Mouse (Mus musculus) midbrain, embryonic 16.5 days (tissue): ENCODE measurements at regions not wholly inside any gene's neighbourhood (a gene's known extent, or its start where the extent isn't known, plus 50 kb on each side); places are given as distances from the start of the nearest gene placed in this dataset.

Experiments used
- ATAC-seq: fragments of 200-750 bp; cut with Nextera tagmentation; 2 replicates; pipeline ENCODE4 v1.8.0; 2017; ENCODE audit warnings: moderate TSS enrichment
- H3K27ac ChIP-seq: fragments of 300-500 bp; sonication (generic); 2 replicates; pipeline ENCODE4 v1.5.1; 2014; ENCODE audit warnings: mild to moderate bottlenecking, low read length, mixed read lengths
- H3K27me3 ChIP-seq: fragments of 300-500 bp; sonication (generic); 2 replicates; pipeline ENCODE4 v1.6.1; 2014; ENCODE audit warnings: low read depth, low read length, mixed read lengths; ENCODE audit not compliant: control insufficient read depth, insufficient read depth
- H3K36me3 ChIP-seq: fragments of 300-500 bp; sonication (generic); 2 replicates; pipeline ENCODE4 v1.6.1; 2014; ENCODE audit warnings: mild to moderate bottlenecking, low read length, moderate library complexity, mixed read lengths; ENCODE audit not compliant: control insufficient read depth, insufficient read depth
- H3K4me1 ChIP-seq: fragments of 300-500 bp; sonication (generic); 2 replicates; pipeline ENCODE4 v1.6.1; 2014; ENCODE audit warnings: mild to moderate bottlenecking, low read length, mixed read lengths; ENCODE audit not compliant: control insufficient read depth, insufficient read depth
- H3K4me2 ChIP-seq: fragments of 300-500 bp; sonication (generic); 2 replicates; pipeline ENCODE4 v1.6.1; 2014; ENCODE audit warnings: mild to moderate bottlenecking, low read length, mixed read lengths
- H3K4me3 ChIP-seq: fragments of 300-500 bp; sonication (generic); 2 replicates; pipeline ENCODE4 v1.5.1; 2014; ENCODE audit warnings: low read depth, mild to moderate bottlenecking, low read length, moderate library complexity, mixed read lengths
- H3K9ac ChIP-seq: fragments of 300-500 bp; sonication (generic); 2 replicates; pipeline ENCODE4 v1.6.1; 2014; ENCODE audit warnings: low read depth, low read length, mixed read lengths
- H3K9me3 ChIP-seq: fragments of 300-500 bp; sonication (generic); replicated peaks from 2 replicates; pipeline ENCODE4 v1.6.1; 2014; ENCODE audit warnings: mild to moderate bottlenecking, low read length, mixed read lengths; ENCODE audit not compliant: control insufficient read depth, poor library complexity, severe bottlenecking
- WGBS: fragments of 180-500 bp; shearing (Covaris S2); extraction: QIAGEN DNeasy Blood & Tissue Kit; methylation state at CpG from one replicate; pipeline ENCODE4 v1.1.7; 2014; 5-methylcytosine and 5-hydroxymethylcytosine counted together

DNA sequence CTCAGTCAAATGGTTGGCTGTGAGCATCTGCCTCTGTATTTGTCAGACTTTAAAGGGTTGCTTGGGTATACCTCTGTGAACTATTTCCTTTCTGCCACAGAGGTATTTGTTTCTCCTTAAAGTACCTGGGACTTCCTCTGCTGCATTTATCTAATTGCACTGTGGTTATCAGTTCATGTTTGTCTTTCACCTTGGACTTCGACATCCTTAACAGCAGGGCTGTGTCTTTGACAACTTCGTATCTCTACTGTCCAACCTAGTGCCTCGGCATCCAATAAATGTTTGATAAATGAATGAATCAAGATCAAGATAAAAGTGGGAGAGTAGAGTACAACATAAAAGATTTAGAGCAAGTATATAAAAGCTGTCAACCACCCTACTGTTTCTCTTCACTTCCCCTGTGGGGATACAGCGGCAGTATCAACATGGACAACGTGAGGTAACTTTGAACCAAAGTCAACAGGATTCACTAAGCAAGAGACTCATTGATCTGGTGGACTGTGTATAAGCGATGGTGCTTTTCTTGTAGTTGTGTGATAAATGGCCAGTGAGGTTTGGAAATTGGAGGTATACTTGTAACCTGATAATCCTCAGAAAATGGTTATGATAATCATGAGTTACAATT, 199.9 kb upstream of the Cxxc4 start:
- Histone ChIP-seq H3K9ac (no peak overlapping the region), H3K4me1 (no peaks in the 10 kb centered on the region), H3K9me3 (no peaks in the 10 kb centered on the region), H3K4me3 (no peak overlapping the region), H3K4me2 (no peak overlapping the region), H3K27ac (no peak overlapping the region), H3K36me3 (no peaks in the 10 kb centered on the region), H3K27me3 (no peaks in the 10 kb centered on the region)
- ATAC-seq: no peak
- WGBS: 90% methylated on average over 6 of the region's 6 CpGs

- no peaks in the 10 kb centered on the region for H3K9me3 ChIP-seq
- H3K27ac ChIP-seq: no peak overlapping the region
- H3K4me3 ChIP-seq: no peak overlapping the region
- ATAC-seq: no peak
- no peak overlapping the region for H3K9ac ChIP-seq
- H3K27me3 ChIP-seq: no peaks in the 10 kb centered on the region
- no peaks in the 10 kb centered on the region for H3K36me3 ChIP-seq
- no peak overlapping the region for H3K4me2 ChIP-seq
- no peaks in the 10 kb centered on the region for H3K4me1 ChIP-seq
These were observed 185.6 kb upstream of the Cxxc4 start for GRCm38 (mm10) chr3:134050649-134051048.

DNA sequence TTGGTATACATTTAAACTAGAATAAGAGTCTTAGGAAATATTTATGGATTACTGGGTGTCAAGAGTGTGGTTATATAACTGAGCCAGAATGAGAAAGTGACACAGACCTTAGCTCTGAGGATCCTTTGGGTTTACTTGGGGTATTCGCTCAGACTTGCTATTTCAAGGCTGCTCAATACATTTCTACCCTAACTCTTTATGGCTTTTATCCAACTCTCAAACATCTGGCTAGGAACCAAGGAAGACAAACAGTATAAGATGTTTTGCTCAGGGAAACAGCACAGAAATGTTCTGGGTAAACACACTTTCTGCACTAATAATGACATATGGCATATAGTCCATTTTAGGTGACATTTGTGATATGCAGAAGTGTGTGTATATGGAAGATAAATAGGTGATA, 153.8 kb upstream of the Cxxc4 start:
- H3K27ac ChIP-seq: no peak overlapping the region
- WGBS: 91% methylated on average over 1 of the region's 1 CpGs
- no peaks in the 10 kb centered on the region for H3K4me1 ChIP-seq
- no peaks in the 10 kb centered on the region for H3K27me3 ChIP-seq
- no peak overlapping the region for H3K4me2 ChIP-seq
- no peak for ATAC-seq
- H3K4me3 ChIP-seq: no peak overlapping the region
- H3K9ac ChIP-seq: no peak overlapping the region
- no peaks in the 10 kb centered on the region for H3K9me3 ChIP-seq
- H3K36me3 ChIP-seq: no peaks in the 10 kb centered on the region

DNA sequence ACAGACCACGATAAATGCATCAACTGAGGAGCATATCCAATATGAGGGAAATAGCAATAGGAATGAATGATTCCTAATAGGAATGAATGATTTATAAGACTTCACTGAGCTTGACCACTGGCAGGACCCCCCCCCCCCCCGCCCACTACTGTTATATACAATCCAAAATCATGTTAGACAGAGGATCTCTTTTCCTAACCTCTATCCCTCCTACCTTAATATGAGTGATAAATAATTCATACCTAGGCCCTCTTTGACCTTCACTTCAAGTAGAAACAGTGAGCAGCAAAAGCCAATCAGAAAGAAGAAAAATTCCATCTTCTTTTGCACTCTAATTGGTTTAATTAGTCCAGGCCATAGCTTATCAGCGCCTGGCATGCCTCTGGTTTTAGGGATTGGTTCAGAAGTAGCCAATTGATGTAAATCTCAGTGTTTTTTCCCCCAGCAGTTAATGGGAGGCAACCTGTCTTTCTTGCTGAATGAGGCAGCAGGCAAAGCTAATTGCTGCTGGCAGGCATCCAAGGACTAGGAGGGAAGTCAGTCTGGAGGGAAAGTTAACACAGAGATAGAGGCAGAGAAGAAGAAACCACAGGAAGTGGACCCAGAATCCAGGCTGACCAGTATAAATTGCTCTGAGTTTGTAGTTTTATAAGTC, 136.7 kb upstream of the Cxxc4 start:
- Histone ChIP-seq H3K9me3 (no peaks in the 10 kb centered on the region), H3K27ac (no peak overlapping the region), H3K4me1 (peaks cover 6% of the 10 kb centered on the region), H3K27me3 (no peaks in the 10 kb centered on the region), H3K9ac (no peak overlapping the region), H3K4me3 (no peak overlapping the region), H3K36me3 (no peaks in the 10 kb centered on the region), H3K4me2 (no peak overlapping the region)
- ATAC-seq: peak; percentile 77
- 58% methylated on average over 3 of the region's 3 CpGs for WGBS

- 74% methylated on average over 3 of the region's 3 CpGs for WGBS
- no peaks in the 10 kb centered on the region for H3K9me3 ChIP-seq
- no peak for ATAC-seq
- H3K4me3 ChIP-seq: no peak overlapping the region
- H3K9ac ChIP-seq: no peak overlapping the region
- H3K27ac ChIP-seq: no peak overlapping the region
- no peaks in the 10 kb centered on the region for H3K27me3 ChIP-seq
- H3K4me1 ChIP-seq: peaks cover 6% of the 10 kb centered on the region
- H3K4me2 ChIP-seq: no peak overlapping the region
- no peaks in the 10 kb centered on the region for H3K36me3 ChIP-seq
These were observed 134.0 kb upstream of the Cxxc4 start for GRCm38 (mm10) chr3:134102151-134102738.

GRCm38 (mm10) chr3:134104625-134105024, 131.7 kb upstream of the Cxxc4 start:
- H3K9me3 ChIP-seq: no peaks in the 10 kb centered on the region
- peaks cover 5% of the 10 kb centered on the region for H3K4me1 ChIP-seq
- no peak overlapping the region for H3K4me3 ChIP-seq
- ATAC-seq: no peak
- H3K27ac ChIP-seq: no peak overlapping the region
- no peak overlapping the region for H3K4me2 ChIP-seq
- 86% methylated on average over 1 of the region's 1 CpGs for WGBS
- no peaks in the 10 kb centered on the region for H3K27me3 ChIP-seq
- no peaks in the 10 kb centered on the region for H3K36me3 ChIP-seq
- H3K9ac ChIP-seq: no peak overlapping the region

DNA sequence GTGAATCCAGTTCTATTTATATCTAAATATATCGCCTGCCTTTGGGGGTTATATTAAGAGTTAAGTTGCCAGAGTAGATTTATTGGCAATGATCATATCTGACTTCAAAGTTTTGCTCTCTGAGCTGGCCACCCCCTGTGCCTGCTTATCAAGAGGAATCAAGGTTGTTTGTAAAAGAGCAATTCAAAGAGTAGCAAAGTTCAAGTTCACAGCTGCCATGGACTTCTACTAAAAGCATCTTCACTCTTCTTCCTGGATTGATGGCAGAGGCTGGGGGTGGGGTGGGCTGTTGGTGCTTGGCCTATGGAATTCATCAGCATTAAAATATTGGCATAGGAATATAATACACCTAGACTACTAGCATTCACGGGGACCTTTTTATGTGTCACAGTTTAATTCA, 131.2 kb upstream of the Cxxc4 start:
- Histone ChIP-seq H3K4me3 (no peak overlapping the region), H3K4me1 (peaks cover under 1% of the 10 kb centered on the region; the same call in 1 of the 2 replicates), H3K4me2 (no peak overlapping the region), H3K9me3 (no peaks in the 10 kb centered on the region), H3K27ac (no peak overlapping the region), H3K36me3 (no peaks in the 10 kb centered on the region), H3K27me3 (no peaks in the 10 kb centered on the region), H3K9ac (no peak overlapping the region)
- ATAC-seq: no peak
- 91% methylated on average over 2 of the region's 2 CpGs for WGBS

DNA sequence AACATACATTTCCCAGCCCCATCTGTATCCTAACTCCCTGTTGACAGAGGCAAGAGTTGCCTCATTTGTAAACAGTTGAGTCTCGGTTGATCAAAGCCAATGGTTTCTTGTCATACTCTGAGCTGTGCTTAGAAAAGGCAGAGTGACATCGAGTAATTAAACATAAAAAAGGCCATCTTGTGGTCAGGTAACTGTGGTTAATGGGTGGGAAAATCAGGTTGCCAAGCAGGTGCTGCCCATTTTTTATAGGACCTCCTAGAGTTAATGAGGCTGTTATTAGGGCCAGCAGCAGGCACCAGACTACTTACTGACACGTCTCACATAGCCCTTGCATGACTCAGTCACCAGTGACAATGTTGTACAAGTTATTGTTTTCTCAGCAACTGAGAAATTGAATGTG, 130.7 kb upstream of the Cxxc4 start:
- Histone ChIP-seq H3K36me3 (no peaks in the 10 kb centered on the region), H3K27ac (no peak overlapping the region), H3K4me1 (no peaks in the 10 kb centered on the region), H3K4me2 (no peak overlapping the region), H3K9me3 (no peaks in the 10 kb centered on the region), H3K27me3 (no peaks in the 10 kb centered on the region), H3K4me3 (no peak overlapping the region), H3K9ac (no peak overlapping the region)
- ATAC-seq: no peak
- WGBS: 78% methylated on average over 3 of the region's 3 CpGs

DNA sequence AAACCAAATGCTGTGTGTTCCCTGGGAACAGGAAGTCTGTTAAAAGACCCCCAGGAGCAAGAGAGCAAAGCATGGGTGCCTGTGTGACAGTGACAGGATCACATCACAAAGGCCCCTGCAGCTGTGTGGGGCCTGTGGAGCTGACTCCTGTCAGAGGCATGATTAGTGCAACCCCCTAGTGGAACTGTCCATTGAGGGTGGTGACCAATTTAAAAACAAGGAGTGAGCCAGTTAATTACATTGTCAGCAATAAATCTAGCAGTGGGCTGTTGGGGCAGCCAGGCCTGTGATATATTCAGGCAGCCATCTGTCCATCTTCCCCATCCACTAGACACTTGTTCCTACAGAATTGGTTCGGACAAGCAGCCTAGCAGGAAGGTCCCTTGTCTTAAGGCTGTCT, 121.8 kb upstream of the Cxxc4 start:
- Histone ChIP-seq H3K9ac (no peak overlapping the region), H3K27ac (no peak overlapping the region), H3K27me3 (no peaks in the 10 kb centered on the region), H3K4me2 (no peak overlapping the region), H3K4me1 (no peaks in the 10 kb centered on the region), H3K36me3 (no peaks in the 10 kb centered on the region), H3K9me3 (no peaks in the 10 kb centered on the region), H3K4me3 (no peak overlapping the region)
- no peak for ATAC-seq
- 27% methylated on average over 1 of the region's 1 CpGs for WGBS
